Mouse (Mus musculus): ENCODE data around the gene Myo18a. TPM values are rescaled to one million over a fixed set of nuclear protein-coding genes. Genes with fewer than 3 reads are reported as not detected.

Myo18a gene
- polyA plus RNA-seq, 1 experiment from 2014 or later, result 42.3 TPM

DNA sequence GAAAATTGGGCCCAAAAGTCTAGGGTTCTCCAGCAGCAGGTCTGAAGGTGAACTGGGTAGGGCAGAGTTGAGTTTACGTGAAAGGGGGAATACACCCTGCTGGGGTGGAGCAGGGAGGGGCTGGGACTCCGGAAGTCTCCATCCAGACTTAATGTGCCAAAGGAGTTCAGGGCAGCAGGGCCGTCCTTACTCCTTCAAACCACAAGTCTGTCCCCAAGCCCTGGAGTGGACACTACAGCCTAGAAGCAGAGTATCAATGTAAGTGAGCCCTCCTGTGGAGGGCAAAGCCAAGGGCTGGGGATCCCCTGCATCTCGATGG is 2.4 kb downstream of the Myo18a start:
- H3K4me2 ChIP-seq (ENCODE audit: low read length), result peak overlapping the region; percentile 93
- ATAC-seq (ENCODE audit: low FRiP score, low TSS enrichment) (no peak), DNase-seq (no peak)
- WGBS, result 49% methylated on average over 4 of the region's 4 CpGs
- peaks cover 36% of the 10 kb centered on the region for H3K4me1 ChIP-seq (ENCODE audit: control insufficient read depth, insufficient read depth, low read length)
- H3K27ac ChIP-seq (replicated peaks; ENCODE audit: low read depth, low read length), result no peak overlapping the region
- no peaks in the 10 kb centered on the region for H3K36me3 ChIP-seq (ENCODE audit: control insufficient read depth, insufficient read depth, low read length)
- H3K9me3 ChIP-seq (ENCODE audit: control insufficient read depth, low read length), result no peaks in the 10 kb centered on the region
- no peak overlapping the region for H3K4me3 ChIP-seq (replicated peaks; ENCODE audit: low read depth, low read length)
- peak overlapping the region; percentile 12; the same call in 1 of the 2 replicates for H3K9ac ChIP-seq (replicated peaks; ENCODE audit: low read length)
- no peaks in the 10 kb centered on the region for H3K27me3 ChIP-seq (ENCODE audit: control insufficient read depth, insufficient read depth, low read length)

GRCm38 (mm10) chr11:77766351-77767001 is 3.4 kb downstream of the Myo18a start:
- no peaks in the 10 kb centered on the region for H3K9me3 ChIP-seq (ENCODE audit: control insufficient read depth, low read length)
- H3K4me3 ChIP-seq (replicated peaks; ENCODE audit: low read depth, low read length), result peak overlapping the region; percentile 35
- H3K36me3 ChIP-seq (ENCODE audit: control insufficient read depth, insufficient read depth, low read length), result no peaks in the 10 kb centered on the region
- H3K4me2 ChIP-seq (ENCODE audit: low read length), result peak overlapping the region; percentile 93
- 2% methylated on average over 35 of the region's 35 CpGs for WGBS
- ATAC-seq (ENCODE audit: low FRiP score, low TSS enrichment) (no peak), DNase-seq (peak; percentile 53)
- H3K27me3 ChIP-seq (ENCODE audit: control insufficient read depth, insufficient read depth, low read length), result no peaks in the 10 kb centered on the region
- H3K9ac ChIP-seq (replicated peaks; ENCODE audit: low read length), result peak overlapping the region; percentile 54; the same call in 1 of the 2 replicates
- H3K4me1 ChIP-seq (ENCODE audit: control insufficient read depth, insufficient read depth, low read length), result peaks cover 36% of the 10 kb centered on the region
- 0 out of 2 replicates have a peak overlapping the region, but pooled peaks have one; percentile 26 for H3K27ac ChIP-seq (replicated peaks; ENCODE audit: low read depth, low read length)

DNA sequence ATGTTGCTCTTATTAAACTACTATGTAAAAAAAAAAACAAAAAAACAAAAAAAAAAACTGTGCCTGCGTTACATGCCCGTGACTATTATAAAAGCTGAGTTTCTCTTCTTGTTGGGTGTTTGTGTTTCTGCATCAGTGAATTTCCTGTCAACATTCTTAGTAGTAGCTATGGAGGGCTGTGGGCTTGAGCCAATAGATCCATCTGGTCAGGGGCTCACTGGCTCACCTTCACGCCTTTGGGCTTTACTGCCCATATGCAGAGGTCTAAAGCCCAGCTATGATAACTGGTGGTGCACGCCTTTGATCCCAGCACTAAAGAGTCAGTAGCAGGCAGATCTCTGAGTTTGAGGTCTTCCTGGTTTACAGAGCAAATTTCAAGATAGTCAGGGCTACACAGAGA is 6.5 kb downstream of the Myo18a start:
- no peak overlapping the region for H3K9ac ChIP-seq (replicated peaks; ENCODE audit: low read length)
- 86% methylated on average over 4 of the region's 4 CpGs for WGBS
- H3K4me1 ChIP-seq (ENCODE audit: control insufficient read depth, insufficient read depth, low read length), result peaks cover 26% of the 10 kb centered on the region
- no peak overlapping the region for H3K4me2 ChIP-seq (ENCODE audit: low read length)
- H3K27ac ChIP-seq (replicated peaks; ENCODE audit: low read depth, low read length), result no peak overlapping the region
- H3K36me3 ChIP-seq (ENCODE audit: control insufficient read depth, insufficient read depth, low read length), result no peaks in the 10 kb centered on the region
- ATAC-seq (ENCODE audit: low FRiP score, low TSS enrichment) (no peak), DNase-seq (no peak)
- H3K4me3 ChIP-seq (replicated peaks; ENCODE audit: low read depth, low read length), result no peak overlapping the region
- H3K27me3 ChIP-seq (ENCODE audit: control insufficient read depth, insufficient read depth, low read length), result no peaks in the 10 kb centered on the region
- H3K9me3 ChIP-seq (ENCODE audit: control insufficient read depth, low read length), result no peaks in the 10 kb centered on the region

GRCm38 (mm10) chr11:77770346-77770745 is 7.3 kb downstream of the Myo18a start:
- Histone ChIP-seq H3K9me3 (ENCODE audit: control insufficient read depth, low read length) (no peaks in the 10 kb centered on the region), H3K4me3 (replicated peaks; ENCODE audit: low read depth, low read length) (no peak overlapping the region), H3K27ac (replicated peaks; ENCODE audit: low read depth, low read length) (no peak overlapping the region), H3K27me3 (ENCODE audit: control insufficient read depth, insufficient read depth, low read length) (no peaks in the 10 kb centered on the region), H3K4me2 (ENCODE audit: low read length) (no peak overlapping the region), H3K4me1 (ENCODE audit: control insufficient read depth, insufficient read depth, low read length) (peaks cover 18% of the 10 kb centered on the region), H3K9ac (replicated peaks; ENCODE audit: low read length) (no peak overlapping the region), H3K36me3 (ENCODE audit: control insufficient read depth, insufficient read depth, low read length) (no peaks in the 10 kb centered on the region)
- ATAC-seq (ENCODE audit: low FRiP score, low TSS enrichment) (no peak), DNase-seq (no peak)
- 88% methylated on average over 8 of the region's 8 CpGs for WGBS

DNA sequence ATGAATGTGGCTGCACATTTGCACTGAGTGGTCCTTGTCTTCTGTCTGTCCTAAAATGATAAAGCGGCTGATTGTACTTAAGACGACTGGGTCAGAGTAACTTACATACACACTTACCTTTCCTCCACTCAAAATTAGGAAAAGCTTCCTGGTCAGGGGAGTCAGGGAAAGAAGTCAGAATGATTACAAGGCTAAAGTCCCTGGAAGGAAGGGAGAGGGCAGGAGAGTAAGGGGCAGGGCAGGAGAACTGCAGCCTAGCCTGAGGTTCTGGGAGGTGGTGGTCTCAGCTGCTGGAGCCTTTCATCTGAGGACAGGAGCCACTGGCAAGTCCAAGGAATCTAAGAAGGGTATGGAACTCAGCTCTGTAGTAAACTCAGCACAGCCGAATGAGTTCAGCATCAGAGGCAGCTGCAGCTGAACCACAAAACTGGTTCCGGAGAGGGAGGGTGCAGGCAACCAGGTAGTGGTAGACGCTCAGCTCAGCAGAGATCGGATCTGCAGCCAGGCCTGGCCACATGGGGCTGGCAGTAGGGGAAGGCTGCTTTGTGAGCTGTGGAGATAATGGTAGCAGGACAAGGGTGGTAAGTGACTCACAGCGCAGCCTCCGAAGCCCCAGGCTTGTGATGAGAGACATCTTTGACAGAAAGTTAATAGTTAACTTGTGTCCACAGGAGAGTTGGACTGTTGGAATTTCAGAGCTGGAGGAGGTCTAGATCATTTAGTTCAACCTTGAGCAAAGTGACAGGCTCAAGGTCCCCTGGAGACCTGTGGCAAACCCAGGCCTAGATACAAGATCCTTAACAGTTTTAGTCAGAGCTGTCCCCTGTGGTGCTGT is 9.1 kb downstream of the Myo18a start:
- 69% methylated on average over 8 of the region's 8 CpGs for WGBS
- Histone ChIP-seq H3K27me3 (ENCODE audit: control insufficient read depth, insufficient read depth, low read length) (no peaks in the 10 kb centered on the region), H3K4me2 (ENCODE audit: low read length) (no peak overlapping the region), H3K9ac (replicated peaks; ENCODE audit: low read length) (no peak overlapping the region), H3K4me3 (replicated peaks; ENCODE audit: low read depth, low read length) (no peak overlapping the region), H3K9me3 (ENCODE audit: control insufficient read depth, low read length) (no peaks in the 10 kb centered on the region), H3K27ac (replicated peaks; ENCODE audit: low read depth, low read length) (no peak overlapping the region), H3K36me3 (ENCODE audit: control insufficient read depth, insufficient read depth, low read length) (peaks cover 1% of the 10 kb centered on the region; the same call in 1 of the 2 replicates), H3K4me1 (ENCODE audit: control insufficient read depth, insufficient read depth, low read length) (0 out of 2 replicates have a peak, but pooled peaks cover 3% of the 10 kb centered on the region)
- ATAC-seq (ENCODE audit: low FRiP score, low TSS enrichment), result no peak
- DNase-seq, result no peak

DNA sequence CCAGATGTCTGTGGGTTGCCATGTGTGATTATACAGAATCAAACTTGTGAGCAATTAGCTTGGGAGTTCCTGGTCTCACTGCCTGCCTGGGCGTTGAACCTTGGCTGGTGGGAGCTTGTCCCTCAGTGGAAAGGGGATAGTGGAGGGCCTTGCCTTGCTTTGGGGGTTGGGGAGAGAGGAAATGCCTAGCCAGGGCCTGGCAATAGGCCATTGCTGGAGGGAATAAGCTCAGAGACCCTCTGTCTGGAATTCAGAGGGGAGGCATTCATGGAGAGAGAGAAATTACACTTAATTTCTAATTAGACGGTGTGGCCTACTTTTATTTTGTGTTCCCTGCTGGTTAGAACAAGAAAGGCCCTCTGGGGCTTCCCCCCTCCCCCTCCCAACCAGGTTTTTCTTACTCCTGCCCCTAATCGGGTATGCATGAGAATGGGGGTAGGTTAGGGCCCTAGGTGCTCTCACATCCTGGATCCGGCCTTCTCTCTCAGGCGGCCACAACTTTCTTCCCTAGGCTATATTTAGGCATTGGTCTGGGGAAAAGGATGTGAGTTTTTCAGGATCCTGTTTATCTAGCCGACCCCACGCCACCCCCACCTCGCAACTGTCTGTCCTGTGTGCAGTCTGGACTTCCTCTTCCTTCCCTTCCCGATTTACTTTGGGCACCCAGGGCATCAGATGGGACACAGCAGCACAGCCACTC is 12.8 kb downstream of the Myo18a start:
- no peaks in the 10 kb centered on the region for H3K27me3 ChIP-seq (ENCODE audit: control insufficient read depth, insufficient read depth, low read length)
- no peak for DNase-seq
- no peak overlapping the region for H3K27ac ChIP-seq (replicated peaks; ENCODE audit: low read depth, low read length)
- H3K36me3 ChIP-seq (ENCODE audit: control insufficient read depth, insufficient read depth, low read length), result peaks cover 29% of the 10 kb centered on the region
- H3K4me3 ChIP-seq (replicated peaks; ENCODE audit: low read depth, low read length), result no peak overlapping the region
- no peak overlapping the region for H3K4me2 ChIP-seq (ENCODE audit: low read length)
- H3K9ac ChIP-seq (replicated peaks; ENCODE audit: low read length), result no peak overlapping the region
- H3K4me1 ChIP-seq (ENCODE audit: control insufficient read depth, insufficient read depth, low read length), result 0 out of 2 replicates have a peak, but pooled peaks cover 2% of the 10 kb centered on the region
- H3K9me3 ChIP-seq (ENCODE audit: control insufficient read depth, low read length), result no peaks in the 10 kb centered on the region
- no peak for ATAC-seq (ENCODE audit: low FRiP score, low TSS enrichment)
- 63% methylated on average over 9 of the region's 9 CpGs for WGBS

DNA sequence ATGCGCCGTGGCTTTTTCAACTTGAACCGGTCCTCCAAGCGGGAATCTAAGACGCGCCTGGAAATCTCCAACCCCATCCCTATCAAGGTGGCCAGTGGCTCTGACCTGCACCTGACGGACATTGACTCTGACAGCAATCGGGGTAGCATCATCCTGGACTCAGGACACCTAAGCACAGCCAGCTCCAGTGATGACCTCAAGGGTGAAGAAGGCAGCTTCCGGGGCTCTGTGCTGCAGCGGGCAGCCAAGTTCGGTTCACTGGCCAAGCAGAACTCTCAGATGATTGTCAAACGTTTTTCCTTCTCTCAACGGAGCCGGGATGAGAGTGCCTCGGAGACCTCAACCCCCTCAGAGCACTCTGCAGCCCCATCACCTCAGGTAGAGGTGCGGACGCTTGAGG is 14.4 kb downstream of the Myo18a start:
- no peak for ATAC-seq (ENCODE audit: low FRiP score, low TSS enrichment)
- no peak overlapping the region for H3K27ac ChIP-seq (replicated peaks; ENCODE audit: low read depth, low read length)
- no peaks in the 10 kb centered on the region for H3K27me3 ChIP-seq (ENCODE audit: control insufficient read depth, insufficient read depth, low read length)
- H3K4me3 ChIP-seq (replicated peaks; ENCODE audit: low read depth, low read length), result no peak overlapping the region
- no peaks in the 10 kb centered on the region for H3K9me3 ChIP-seq (ENCODE audit: control insufficient read depth, low read length)
- 0 out of 2 replicates have a peak, but pooled peaks cover 2% of the 10 kb centered on the region for H3K4me1 ChIP-seq (ENCODE audit: control insufficient read depth, insufficient read depth, low read length)
- 92% methylated on average over 17 of the region's 17 CpGs for WGBS
- H3K4me2 ChIP-seq (ENCODE audit: low read length), result no peak overlapping the region
- no peak overlapping the region for H3K9ac ChIP-seq (replicated peaks; ENCODE audit: low read length)
- DNase-seq, result no peak
- peaks cover 34% of the 10 kb centered on the region for H3K36me3 ChIP-seq (ENCODE audit: control insufficient read depth, insufficient read depth, low read length)

- no peaks in the 10 kb centered on the region for H3K27me3 ChIP-seq (ENCODE audit: control insufficient read depth, insufficient read depth, low read length)
- peaks cover 34% of the 10 kb centered on the region for H3K36me3 ChIP-seq (ENCODE audit: control insufficient read depth, insufficient read depth, low read length)
- H3K9me3 ChIP-seq (ENCODE audit: control insufficient read depth, low read length), result no peaks in the 10 kb centered on the region
- no peak overlapping the region for H3K4me2 ChIP-seq (ENCODE audit: low read length)
- 0 out of 2 replicates have a peak, but pooled peaks cover 2% of the 10 kb centered on the region for H3K4me1 ChIP-seq (ENCODE audit: control insufficient read depth, insufficient read depth, low read length)
- 89% methylated on average over 17 of the region's 17 CpGs for WGBS
- DNase-seq, result no peak
- H3K9ac ChIP-seq (replicated peaks; ENCODE audit: low read length), result no peak overlapping the region
- H3K27ac ChIP-seq (replicated peaks; ENCODE audit: low read depth, low read length), result no peak overlapping the region
- no peak overlapping the region for H3K4me3 ChIP-seq (replicated peaks; ENCODE audit: low read depth, low read length)
- no peak for ATAC-seq (ENCODE audit: low FRiP score, low TSS enrichment)
Measured at GRCm38 (mm10) chr11:77777937-77778336, 14.9 kb downstream of the Myo18a start.

Measured in midbrain, embryonic 14.5 days (tissue).